Mouse (Mus musculus): Measurements from ENCODE around the gene Xylt1.

The Xylt1 gene

DNA sequence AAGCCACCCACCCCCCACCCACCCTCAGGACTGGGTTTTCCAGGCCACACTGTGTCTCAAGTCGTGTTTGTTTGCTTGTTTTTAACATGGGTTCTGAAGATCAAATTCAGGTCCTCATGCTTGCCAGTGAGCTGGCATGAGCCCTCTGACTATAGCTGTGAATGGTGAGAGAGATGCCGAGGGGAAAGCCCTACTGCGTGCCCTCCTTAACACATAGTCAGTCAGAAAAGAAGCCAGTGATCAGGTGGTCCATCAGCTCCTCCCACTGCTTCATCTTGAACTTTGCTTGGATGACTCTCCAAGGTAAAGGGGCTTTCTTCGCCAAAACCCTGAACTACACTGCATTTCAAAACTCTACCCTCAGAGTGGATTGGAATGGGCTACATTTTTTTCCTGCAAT, 183.8 kb downstream of the Xylt1 start:
- no peak for DNase-seq (ENCODE audit: low spot score in 2 of 2)

DNA sequence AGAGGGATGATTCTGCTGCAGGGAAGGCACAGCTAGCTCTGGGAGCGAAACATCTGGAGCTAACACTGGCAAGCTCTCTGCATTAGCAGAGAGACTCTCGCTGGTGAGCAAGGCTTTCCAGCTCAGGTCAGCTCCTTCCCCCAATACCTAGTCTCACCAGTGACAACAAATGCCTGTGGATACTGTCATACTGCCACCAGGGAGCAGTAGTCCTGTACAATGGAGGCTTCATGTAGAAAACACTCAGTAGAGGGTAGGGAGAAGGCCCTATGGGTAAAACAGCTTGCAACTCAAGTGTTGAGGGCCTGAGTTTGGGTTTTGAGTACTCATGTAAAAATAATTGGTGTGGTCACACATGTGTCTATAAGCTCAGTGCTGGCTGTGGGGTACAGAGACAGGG, 185.3 kb downstream of the Xylt1 start:
- no peak for DNase-seq (ENCODE audit: low spot score in 2 of 2)

DNA sequence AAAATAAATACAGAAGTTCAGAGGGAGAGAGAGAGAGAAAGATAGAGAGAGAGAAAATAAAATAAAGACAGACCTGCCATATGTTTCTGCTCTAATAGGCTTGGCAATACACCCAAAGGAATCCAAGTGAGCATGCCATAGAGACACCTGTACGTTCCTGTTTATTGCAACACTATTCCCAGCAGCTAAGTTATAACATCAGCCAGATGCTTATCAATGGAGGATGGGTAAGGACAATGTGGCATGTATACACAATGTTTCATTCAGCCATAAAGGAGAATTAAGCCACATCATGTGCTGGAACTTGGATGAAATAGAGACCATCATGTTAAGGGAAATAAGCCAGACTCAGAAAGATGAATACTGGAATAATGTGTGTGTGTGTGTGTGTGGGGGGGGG, 186.1 kb downstream of the Xylt1 start:
- no peak for DNase-seq (ENCODE audit: low spot score in 2 of 2)

DNA sequence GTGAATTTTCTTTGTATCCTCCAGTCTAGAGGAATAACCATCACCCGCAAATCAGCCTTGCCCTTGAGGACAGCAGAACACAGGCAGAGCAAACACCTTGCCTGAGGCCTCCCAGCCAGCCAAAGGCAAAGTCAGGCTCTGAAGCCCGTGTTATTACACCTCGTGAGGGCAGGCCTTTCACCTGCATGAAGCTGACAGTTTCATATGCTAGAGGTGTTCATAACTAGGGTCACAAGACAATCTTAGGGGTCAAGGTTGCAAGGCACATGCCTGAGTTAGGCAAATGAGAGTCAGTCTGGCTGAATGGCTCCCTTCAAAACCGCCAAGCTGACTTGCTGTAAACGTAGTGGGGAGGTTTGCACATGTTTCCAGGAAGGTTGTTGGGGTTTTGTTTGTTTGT, 186.5 kb downstream of the Xylt1 start:
- no peak for DNase-seq (ENCODE audit: low spot score in 2 of 2)

DNA sequence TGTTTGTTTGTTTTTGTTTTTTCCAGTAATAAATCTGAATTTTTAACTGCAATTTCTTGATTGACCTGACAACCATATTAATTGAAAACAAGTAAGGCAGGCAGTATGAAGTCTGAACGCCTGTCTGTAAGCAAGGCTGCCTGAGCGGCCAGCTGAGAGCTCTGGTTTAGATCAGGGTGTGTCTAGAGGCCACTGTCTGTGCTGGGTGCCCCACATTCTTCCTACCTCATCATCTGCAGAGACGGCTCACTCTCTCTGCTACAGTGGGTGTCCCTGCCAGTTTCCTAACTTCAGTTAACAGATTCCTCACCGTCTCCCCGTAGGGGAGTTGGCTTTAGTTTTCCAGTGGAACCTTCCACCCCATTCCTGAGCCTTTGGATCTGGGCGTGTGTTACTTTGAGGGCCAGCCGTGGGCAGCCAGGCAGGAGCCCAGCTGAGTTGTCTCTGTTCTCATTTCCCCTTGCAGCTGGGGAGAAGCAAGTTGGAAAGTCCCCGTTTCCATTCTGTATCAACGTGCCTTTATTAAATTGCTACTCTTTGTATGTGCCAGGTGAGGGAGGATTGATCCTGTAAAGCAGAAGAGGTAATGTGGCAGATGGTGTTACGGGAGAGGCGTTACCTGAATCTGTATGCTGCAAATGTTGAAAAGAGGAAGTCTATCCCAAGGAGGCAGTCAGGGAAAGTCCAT, 187.0 kb downstream of the Xylt1 start:
- no peak for DNase-seq (ENCODE audit: low spot score in 2 of 2)

DNA sequence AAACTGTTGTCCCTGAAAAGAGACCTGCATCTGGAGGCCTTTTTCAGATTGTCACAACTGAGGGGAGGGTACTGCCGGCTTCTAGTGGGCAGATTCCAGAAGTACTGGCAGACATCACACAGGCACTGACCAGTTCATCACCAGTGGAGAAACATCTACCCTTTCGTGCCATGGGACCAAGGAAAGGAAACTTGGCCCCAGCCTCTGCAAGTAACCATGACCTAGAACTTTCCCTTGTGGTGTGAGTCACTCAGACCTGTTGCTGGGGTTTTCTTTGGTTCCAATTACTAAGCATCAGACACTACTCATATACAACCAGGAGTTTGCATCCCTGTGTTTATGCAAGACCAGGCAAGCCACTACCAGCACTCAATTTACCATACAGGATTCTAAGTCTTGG, 190.4 kb downstream of the Xylt1 start:
- no peak for DNase-seq (ENCODE audit: low spot score in 2 of 2)

DNA sequence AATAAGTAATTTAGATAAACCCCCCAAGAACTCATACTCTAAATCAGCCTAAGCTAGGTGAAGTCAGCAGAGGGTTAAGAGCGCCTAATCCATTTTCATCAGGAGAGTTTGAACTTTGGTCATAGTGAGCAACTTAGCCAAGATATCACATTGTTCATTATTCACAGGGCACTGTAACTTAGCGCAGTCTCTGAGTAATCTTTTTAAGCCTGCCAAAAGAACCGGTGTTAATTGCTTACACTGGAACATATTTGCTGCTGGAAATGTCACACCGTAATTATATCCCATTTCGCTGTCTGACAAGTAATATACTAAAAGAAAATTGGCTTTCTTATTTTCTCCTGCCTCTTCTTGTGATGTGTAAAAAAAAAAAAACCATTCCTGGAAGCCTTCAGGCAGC, 190.9 kb downstream of the Xylt1 start:
- no peak for DNase-seq (ENCODE audit: low spot score in 2 of 2)

DNA sequence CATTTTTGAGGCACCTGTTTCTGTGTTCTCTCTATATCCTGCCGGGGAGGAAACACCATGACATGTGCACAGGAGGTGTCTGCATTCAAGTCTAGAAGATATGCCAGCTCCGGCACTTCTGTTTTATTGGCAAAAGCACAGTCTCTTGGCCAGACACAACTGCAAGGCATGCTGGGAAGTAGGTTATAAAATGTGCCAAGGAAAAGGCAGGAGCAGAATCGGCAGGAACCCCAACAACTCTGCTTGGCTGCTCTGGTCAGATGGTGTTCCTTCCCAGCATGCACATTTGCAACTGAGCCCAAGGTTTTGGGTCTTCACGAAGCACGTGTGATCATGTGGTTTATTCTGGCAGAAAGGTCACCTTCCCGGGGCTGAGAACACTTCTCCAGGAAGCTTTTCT, 192.4 kb downstream of the Xylt1 start:
- peak in 1 of 2 experiments; percentile 21 for DNase-seq (ENCODE audit: low spot score in 2 of 2)

DNA sequence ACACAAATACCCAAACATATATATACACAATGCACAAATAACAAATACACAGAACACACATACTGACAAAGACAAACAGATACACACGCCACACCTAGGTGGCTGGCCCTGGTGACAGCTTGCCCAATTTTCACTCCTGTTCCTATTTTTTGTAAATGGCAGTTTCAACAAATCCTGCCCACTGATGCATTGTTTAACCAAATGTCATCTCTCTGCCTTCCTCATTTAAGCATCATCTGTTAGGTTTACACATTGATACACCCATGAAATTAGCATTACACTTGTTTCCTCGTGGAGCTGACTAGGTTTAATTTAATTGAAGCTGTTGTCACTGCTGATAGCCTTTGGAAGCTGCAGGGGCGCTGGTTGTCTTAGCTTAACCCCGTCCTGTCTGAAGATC, 194.6 kb downstream of the Xylt1 start:
- no peak for DNase-seq (ENCODE audit: low spot score in 2 of 2)

DNA sequence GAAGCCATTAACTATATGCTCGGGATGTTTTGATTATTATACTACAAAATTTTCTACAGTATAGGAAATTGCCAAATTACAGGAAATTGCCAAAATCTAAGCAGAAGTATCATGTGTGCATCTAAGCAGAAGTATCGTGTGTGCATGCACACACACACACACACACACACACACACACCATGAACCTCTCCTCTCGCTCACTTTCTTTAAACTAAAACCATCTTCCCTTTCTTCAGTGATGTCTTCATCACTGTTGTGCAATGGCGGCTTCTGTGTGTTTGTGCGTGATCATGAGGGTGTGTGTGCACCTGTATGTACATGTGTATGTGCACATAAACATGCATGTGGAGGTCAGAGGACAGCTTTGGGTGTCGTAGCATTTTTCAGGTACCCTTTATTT, 196.3 kb downstream of the Xylt1 start:
- no peak for DNase-seq (ENCODE audit: low spot score in 2 of 2)

DNA sequence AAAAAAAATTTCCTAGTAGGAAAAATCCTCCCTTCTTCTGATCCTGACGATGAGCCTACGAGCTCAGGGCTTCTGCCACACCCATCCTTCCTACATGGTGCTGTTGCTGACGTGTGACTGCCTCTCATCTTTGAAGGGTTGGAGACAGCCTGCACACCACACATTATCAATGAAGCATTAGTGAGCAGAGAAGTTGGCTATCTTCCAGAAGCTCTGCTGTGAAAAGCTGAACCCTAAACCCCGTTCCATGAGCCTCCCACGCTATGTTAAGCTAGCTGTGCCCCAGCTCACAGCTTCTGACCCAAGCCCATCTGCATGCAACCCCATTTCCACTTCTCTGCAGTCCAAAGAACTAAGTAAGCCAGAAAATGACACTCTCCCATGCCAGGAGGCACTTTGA, 204.4 kb downstream of the Xylt1 start:
- DNase-seq (ENCODE audit: low spot score in 2 of 2), result no peak

DNA sequence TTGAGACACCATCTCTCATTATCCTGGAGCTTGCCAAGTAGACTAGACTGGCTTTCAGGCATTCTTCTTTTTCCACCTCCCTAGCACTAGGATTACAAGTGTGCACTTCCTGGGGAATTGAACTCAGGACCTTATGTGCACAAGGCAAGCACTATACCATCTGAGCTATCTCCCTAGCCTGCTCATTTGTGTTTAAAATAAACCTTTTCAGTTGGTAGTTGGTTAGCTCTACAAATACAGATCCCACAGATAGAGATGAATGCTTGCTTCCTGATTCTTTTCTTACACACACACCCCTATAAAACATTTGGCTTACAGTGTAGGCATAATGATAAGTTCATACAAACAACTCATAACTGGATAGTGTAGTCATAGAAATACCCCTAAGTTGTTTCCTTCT, 206.0 kb downstream of the Xylt1 start:
- DNase-seq (ENCODE audit: low spot score in 2 of 2), result no peak

DNA sequence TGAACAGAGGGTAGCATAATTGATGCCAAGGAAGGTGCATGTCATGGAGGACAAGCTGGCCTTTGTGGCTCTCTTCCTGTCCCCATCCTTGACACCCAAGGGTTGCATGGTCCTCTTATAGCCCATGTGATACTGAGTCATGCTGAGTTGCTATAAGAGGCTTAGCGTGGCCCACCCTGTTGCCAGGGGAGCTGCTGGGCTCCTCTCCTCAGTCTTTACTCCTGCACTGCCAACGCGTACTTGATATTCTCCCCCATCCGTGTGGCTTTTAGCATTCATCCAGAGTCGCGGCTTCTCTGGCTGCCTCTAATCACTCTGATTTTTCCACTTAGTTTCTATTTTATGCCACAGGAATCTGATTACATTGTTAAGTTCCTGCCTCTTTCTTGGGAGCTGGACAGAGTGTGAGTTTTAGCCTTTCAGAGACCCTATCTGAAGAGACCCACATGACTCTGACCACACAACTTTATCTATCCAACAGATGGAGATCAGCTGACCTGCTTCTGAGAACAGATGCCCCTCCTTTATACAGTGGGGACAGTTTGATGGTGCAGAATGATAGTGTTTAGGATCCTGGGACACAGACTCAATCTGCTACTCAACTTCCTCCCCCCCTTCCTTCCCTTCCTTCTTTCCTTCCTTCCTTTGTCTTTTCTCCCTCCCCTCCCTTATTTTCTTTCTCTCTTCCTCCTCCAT, 206.6 kb downstream of the Xylt1 start:
- DNase-seq (ENCODE audit: low spot score in 2 of 2), result peak in 1 of 2 experiments; percentile 13

DNA sequence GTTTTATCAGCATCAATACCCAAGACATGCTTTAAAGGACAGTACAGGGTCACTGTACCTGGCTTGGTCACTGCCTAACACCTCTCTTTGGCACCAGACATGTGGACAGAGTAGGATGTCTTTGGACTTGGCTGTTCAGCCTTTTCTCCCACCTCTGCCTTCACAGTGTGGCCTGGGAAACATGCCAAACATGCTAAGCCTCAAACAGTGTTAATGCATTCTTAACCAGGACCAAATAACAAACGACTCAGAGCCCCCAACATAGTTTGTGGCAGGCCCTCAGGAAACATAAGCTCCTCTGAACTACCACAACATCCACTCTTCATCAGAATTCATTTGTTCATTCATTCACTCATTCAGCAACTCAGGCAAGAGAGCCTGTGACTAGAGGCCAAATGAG, 207.6 kb downstream of the Xylt1 start:
- DNase-seq (ENCODE audit: low spot score in 2 of 2), result no peak

DNA sequence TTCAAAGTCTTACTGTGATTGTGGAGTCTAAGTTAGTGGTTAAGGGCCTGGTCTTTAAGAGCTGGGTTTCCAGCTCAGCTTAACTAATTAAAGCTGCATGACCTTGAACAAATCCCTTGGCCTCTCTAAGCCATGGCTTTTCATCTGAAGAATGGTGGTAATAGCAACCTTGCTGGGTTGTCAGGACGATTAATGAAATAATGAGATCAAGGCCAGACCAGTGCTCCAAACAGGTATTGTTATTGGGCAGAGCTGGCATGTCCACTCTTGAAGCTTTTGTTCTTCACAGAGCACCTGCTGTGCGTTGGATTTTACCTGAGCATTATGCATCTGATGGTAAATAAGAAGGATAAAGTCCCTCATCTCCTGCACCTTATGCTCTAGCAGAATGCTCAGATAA, 208.6 kb downstream of the Xylt1 start:
- DNase-seq (ENCODE audit: low spot score in 2 of 2), result no peak

DNA sequence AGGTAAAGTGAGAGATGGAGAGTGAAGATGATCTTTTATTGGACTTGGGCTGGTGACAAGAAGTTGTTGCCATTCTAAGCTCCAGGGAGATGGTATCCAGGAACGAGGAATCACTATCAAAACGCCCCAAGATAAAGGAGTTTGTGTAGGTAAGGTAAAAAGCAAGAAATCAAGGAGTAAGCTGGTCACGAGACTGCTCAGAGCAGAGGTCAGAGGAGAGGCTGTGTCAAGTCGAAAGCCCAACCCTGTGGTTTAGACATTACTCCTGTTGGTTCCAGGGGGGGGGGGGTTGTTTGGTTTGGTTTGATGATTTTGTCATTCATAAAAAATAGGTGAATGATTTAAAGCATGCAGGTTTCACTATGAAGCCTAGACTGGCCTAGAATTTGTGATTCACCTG, 209.0 kb downstream of the Xylt1 start:
- no peak for DNase-seq (ENCODE audit: low spot score in 2 of 2)

DNA sequence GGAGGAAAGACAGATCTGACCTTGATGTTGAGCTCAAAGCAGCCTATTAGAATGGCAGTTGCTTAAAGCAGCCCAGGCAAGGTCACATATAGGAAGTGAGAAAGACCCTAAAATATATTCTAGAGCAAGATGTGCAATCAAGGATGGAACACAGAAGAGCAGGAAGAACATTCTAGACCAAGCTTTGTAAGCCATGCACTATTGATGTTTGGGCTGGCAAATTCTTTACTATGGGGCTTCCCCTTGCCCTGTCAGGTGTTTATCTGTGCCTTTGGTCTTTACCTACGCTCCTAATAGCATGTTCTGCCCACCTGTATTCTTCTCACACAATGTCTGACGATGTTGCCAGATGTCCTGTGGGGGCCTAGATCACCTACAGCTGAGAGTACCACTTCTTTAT, 213.4 kb downstream of the Xylt1 start:
- no peak for DNase-seq (ENCODE audit: low spot score in 2 of 2)

DNA sequence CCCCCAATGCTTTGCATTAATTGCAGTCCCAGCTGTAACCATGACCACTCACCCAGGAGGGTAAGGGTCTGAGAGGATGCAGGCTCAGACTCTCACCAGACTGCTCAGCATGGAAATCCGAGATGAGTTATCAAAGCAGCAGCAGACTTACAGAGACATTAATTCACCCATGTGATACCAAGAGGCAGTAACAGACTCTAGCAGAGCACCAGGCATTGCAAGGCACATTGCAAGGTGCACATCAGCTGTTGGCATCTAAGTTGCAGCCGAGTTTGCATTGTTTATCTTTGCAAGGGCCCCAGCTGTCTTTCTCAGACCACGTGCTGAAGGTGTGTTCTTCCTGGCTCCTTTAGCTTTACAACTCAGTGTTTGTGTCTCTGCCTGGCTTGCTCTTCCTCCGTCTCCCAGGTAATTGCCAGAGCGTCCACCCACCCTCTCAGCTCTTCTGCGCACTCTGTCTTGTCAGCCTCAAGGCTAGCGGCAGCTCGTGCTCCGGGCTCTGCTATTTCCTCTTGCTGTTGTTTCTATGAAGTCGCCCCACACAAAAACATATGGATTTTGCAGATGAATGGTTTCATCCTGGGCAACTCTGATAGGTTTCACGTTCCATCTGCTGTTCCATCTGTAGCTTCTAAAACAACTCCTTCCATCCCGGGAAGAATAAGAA, 214.4 kb downstream of the Xylt1 start:
- DNase-seq (ENCODE audit: low spot score in 2 of 2), result peak in 1 of 2 experiments; percentile 14

DNA sequence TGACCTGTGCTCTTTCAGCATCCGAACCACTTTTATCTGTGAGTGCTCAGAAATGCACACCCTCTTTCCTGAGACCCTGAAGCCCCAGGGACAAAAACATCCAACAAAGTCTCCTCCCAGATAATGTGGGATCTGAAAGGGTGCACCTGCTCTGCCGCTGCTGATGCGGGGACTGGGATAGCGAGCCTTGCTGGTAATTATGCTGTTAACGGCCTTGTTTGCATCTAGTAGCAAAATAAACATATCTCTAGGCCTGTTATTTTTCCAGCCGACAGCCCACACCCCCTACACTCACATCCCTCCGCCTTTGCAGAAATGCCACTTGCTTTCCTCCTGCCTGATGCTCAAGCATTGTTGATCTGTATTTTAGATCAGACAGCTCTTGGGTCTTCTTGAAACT, 219.7 kb downstream of the Xylt1 start:
- no peak for DNase-seq (ENCODE audit: low spot score in 2 of 2)

DNA sequence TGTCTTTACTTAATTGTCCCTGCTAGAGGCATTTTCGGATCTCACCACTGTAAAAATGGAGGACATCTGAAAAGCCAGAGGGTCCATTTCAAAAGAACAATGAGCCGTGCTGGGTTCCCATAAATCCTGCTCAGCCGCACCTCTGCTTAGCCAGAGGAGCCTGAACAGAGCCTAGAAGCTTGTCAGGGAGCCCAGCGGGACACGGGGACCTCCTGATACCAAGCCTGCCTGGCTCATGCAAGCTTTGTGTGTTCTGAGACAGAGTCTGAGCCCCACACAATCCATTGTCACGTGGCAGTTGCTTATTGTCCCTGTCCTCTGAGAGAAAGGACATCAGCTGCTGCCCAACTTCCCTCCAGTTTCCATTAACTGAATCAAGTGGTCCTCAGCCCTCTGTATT, 229.7 kb downstream of the Xylt1 start:
- no peak for DNase-seq (ENCODE audit: low spot score in 2 of 2)

DNA sequence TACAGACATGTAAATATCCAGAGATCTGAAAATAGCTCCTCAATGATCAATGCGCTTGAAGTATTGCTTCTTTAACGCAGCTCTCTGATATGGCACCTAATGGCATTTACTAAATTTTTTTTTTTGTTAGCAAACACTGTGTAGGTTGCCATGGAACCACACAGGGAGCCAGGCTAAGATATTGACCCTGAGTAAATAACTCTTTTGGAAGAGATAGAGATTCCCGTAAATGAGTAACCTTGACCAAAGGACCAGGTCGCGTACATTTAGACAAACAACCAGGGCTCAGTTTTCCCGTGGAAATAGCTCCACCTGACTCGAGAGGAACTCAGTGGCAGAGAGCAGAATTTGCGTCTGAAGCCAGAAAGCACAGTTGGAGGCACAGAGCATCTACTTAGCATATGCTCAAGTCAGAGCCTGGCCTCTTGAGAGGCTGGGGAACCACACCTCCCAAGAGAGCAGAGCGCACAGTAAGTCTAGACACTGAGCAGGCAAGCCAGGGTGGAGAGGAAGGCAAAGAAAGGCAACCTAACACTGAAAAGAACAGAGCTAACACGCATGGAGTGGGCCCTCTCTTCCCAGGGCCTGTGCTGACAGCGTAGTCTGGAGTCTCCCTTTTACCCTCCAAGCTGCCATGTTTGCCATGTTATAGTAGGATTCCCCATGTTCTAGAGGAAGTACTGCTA, 232.2 kb downstream of the Xylt1 start:
- no peak for DNase-seq (ENCODE audit: low spot score in 2 of 2)

DNA sequence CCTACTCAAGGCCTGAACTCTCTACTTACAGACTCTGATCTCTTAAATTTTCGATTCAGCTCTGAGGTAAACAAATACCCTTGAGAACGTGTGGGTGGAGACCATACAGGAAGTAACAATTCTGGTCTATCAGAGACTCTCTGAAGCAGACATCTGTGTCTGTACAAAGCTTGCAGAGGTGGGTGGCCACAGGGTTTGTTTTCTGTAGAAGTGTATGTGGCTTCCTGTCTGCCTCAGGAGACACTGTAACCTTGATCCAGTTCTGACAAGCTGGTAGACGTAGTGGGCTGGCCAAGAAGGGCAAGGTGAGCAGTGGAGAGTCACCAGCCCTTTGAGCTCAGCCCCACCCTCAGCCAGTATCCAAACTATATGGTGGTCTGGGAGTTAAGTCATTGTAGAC, 233.0 kb downstream of the Xylt1 start:
- no peak for DNase-seq (ENCODE audit: low spot score in 2 of 2)

DNA sequence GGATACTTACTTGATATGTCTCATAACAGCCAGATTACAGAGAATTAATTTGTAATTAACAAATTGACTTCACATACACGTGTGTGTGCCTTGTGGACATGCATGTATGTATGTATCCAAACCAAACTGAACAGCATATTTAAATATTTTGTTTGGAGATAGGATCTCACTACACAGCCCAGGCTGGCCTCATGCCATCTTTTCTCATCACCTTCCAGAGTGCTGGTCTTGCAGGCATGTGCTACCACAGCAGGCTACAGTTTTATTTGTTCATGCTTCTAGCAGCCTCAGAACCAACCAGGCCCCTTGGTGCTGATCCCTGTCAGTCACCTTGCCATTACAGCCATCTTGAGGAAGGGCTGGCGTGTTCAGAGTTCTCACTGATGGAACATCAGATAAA, 233.6 kb downstream of the Xylt1 start:
- DNase-seq (ENCODE audit: low spot score in 2 of 2), result no peak
